ENCODE assay signal across 8 mouse cellular contexts in the genomic region with DNA sequence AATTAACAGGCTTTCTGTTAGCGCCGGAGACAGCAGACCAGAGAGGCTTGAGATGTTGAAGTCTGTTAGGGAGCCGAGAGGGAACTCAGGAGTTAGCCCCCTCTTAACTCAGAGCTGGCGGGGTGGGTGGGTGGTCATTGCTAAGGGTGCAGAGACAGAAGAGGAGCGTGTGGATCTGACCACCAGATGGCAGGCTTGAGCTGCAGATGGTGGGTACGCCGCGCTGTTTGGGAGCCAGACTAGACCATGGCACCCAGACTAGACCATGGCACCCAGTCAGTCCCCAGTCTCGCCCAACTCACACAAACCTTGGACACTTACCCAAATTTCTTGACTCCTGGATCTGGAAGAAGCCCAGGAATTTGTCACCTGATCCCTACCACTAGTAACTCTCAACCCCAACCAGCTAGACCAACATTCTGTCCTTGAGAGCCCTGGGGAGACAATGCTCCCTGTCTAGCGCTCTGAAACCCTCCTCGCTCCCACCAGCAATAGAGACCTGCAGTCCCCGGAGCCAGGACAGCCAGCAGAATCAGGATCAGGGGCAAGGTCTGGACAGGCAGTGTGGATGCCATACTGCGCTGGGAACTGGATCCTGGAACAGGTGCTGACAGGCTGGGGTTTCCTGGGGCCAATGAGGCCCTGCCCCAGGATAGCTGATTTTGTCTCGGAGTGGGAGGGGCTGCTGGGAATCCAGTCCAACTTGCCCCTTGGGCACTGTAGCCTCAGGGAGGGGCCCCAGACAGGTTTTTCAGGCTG. TPM values are rescaled to one million over a fixed set of nuclear protein-coding genes. Genes with fewer than 3 reads are reported as not detected.
DNase-seq lines count a peak whose midpoint lies in the region; ATAC-seq and TF ChIP-seq lines count a peak whose summit lies in the region.

No protein-coding gene starts in this region.

- peak; percentile 76 for ATAC-seq in hindbrain, postnatal 0 days

- H3K36me3 ChIP-seq in hindbrain, postnatal 0 days (ENCODE audit: insufficient read depth, low read length), result no peaks in the 10 kb centered on the region

- peak; percentile 98 for TF ChIP-seq CTCF in hindbrain, postnatal 0 days (IDR thresholded peaks at IDR 0.05; ENCODE audit: low read depth)

- H3K9ac ChIP-seq in hindbrain, postnatal 0 days (replicated peaks; ENCODE audit: low read length), result no peak overlapping the region

- no peak overlapping the region for H3K4me2 ChIP-seq in hindbrain, postnatal 0 days (ENCODE audit: low read depth, low read length)

- DNase-seq in WW6 (ENCODE audit: low read depth, low spot score), result peak; percentile 61
- peak; percentile 87 to 93 for DNase-seq in cerebellum, postnatal 4 days (ENCODE audit: low spot score in 2 of 2)
- peak; percentile 72 to 78 for DNase-seq in gastrocnemius, adult 8-10 months (ENCODE audit: low spot score in 2 of 2)
- DNase-seq in hindbrain, postnatal 0 days (ENCODE audit: low spot score), result peak; percentile 90
- peak; percentile 61 for DNase-seq in left cerebral cortex, adult 11 months (ENCODE audit: low spot score)
- peak; percentile 81 to 90 for DNase-seq in lung, postnatal 4 days
- peak; percentile 72 for DNase-seq in retina, postnatal 7 days (ENCODE audit: low read depth, low spot score)
- DNase-seq in urinary bladder, adult 18-20 months (ENCODE audit: low spot score in 2 of 2), result peak; percentile 84 to 85

- H3K27me3 ChIP-seq in hindbrain, postnatal 0 days (ENCODE audit: insufficient read depth, low read length), result no peaks in the 10 kb centered on the region

- 0 out of 2 replicates have a peak, but pooled peaks cover 9% of the 10 kb centered on the region for H3K4me1 ChIP-seq in hindbrain, postnatal 0 days (ENCODE audit: insufficient read depth, low read length)

- H3K4me3 ChIP-seq in hindbrain, postnatal 0 days (ENCODE audit: low read length), result no peak overlapping the region

- H3K9me3 ChIP-seq in hindbrain, postnatal 0 days (ENCODE audit: low read length), result no peaks in the 10 kb centered on the region

- H3K27ac ChIP-seq in hindbrain, postnatal 0 days, result no peak overlapping the region

- 12% methylated on average over 14 of the region's 14 CpGs for WGBS in hindbrain, postnatal 0 days

RNA-seq across cellular contexts. Expression of a gene that starts 0.5 kb away (rescaled TPM):
- total RNA-seq in gastrocnemius, adult 8-10 months (2022), result under 1 TPM in 2 of 4 experiments, not detected in 2; 0.29 to 0.54 TPM
- not detected in 2 replicates for total RNA-seq in hindbrain, postnatal 0 days (2014; rRNA removed)
- polyA plus RNA-seq in hindbrain, postnatal 0 days (2015; fragmentation: Nextera tagmentation; extraction: Ambion mirVana), result not detected in 2 replicates

RNA-seq across cellular contexts. Expression of a gene that starts 13.4 kb away (rescaled TPM):
- total RNA-seq in gastrocnemius, adult 8-10 months (2022), result not detected
- total RNA-seq in hindbrain, postnatal 0 days (2014; rRNA removed), result not detected in 2 replicates
- polyA plus RNA-seq in hindbrain, postnatal 0 days (2015; fragmentation: Nextera tagmentation; extraction: Ambion mirVana), result not detected in 2 replicates

RNA-seq across cellular contexts. Expression of a gene that starts 28.3 kb away (rescaled TPM):
- 10 to 100 TPM; 36.4 to 43.8 (median 41.7) TPM for total RNA-seq in gastrocnemius, adult 8-10 months (2022)
- 32.7 and 44.5 TPM in 2 replicates for total RNA-seq in hindbrain, postnatal 0 days (2014; rRNA removed)
- 7.8 and 8.4 TPM in 2 replicates for polyA plus RNA-seq in hindbrain, postnatal 0 days (2015; fragmentation: Nextera tagmentation; extraction: Ambion mirVana)

RNA-seq across cellular contexts. Expression of a gene that starts 35.9 kb away (rescaled TPM):
- total RNA-seq in gastrocnemius, adult 8-10 months (2022), result 1 to 10 TPM; 1.6 to 4.5 (median 3.4) TPM
- total RNA-seq in hindbrain, postnatal 0 days (2014; rRNA removed), result 14.7 and 23.6 TPM in 2 replicates
- polyA plus RNA-seq in hindbrain, postnatal 0 days (2015; fragmentation: Nextera tagmentation; extraction: Ambion mirVana), result 26.0 and 31.1 TPM in 2 replicates

RNA-seq across cellular contexts. Expression of a gene that starts 46.9 kb away (rescaled TPM):
- 10 to 100 TPM; 17.5 to 23.0 (median 19.5) TPM for total RNA-seq in gastrocnemius, adult 8-10 months (2022)
- 108 and 120 TPM in 2 replicates for total RNA-seq in hindbrain, postnatal 0 days (2014; rRNA removed)
- polyA plus RNA-seq in hindbrain, postnatal 0 days (2015; fragmentation: Nextera tagmentation; extraction: Ambion mirVana), result 293 and 307 TPM in 2 replicates
